Mouse (Mus musculus) intestine, postnatal 0 days (tissue): Measurements from ENCODE around the gene Arhgap8. TPM values are rescaled to one million over a fixed set of nuclear protein-coding genes. Genes with fewer than 3 reads are reported as not detected.

Experiments
- ATAC-seq: fragments of 200-750 bp; cut with Nextera tagmentation; 2 replicates; pipeline ENCODE4 v1.8.0; 2017; ENCODE audit warnings: mild to moderate bottlenecking, moderate TSS enrichment, moderate library complexity
- H3K27ac ChIP-seq: fragments of 300-500 bp; sonication (generic); 2 replicates; pipeline ENCODE4 v1.5.1; 2014; ENCODE audit warnings: mild to moderate bottlenecking, low read depth, low read length, moderate library complexity
- H3K27me3 ChIP-seq: fragments of 300-500 bp; sonication (generic); replicated peaks from 2 replicates; pipeline ENCODE4 v1.6.1; 2014; ENCODE audit warnings: low read length, mixed read lengths; ENCODE audit not compliant: control insufficient read depth, insufficient read depth
- H3K36me3 ChIP-seq: fragments of 300-500 bp; sonication (generic); 2 replicates; pipeline ENCODE4 v1.6.1; 2014; ENCODE audit warnings: mild to moderate bottlenecking, moderate library complexity; ENCODE audit not compliant: control insufficient read depth, insufficient read depth
- H3K4me1 ChIP-seq: fragments of 300-500 bp; sonication (generic); replicated peaks from 2 replicates; pipeline ENCODE4 v1.6.1; 2014; ENCODE audit warnings: antibody characterized with exemption, low read length, mixed read lengths; ENCODE audit not compliant: control insufficient read depth, insufficient read depth
- H3K4me2 ChIP-seq: fragments of 300-500 bp; sonication (generic); replicated peaks from 2 replicates; pipeline ENCODE4 v1.6.1; 2014; ENCODE audit warnings: low read depth, mild to moderate bottlenecking, moderate library complexity
- H3K4me3 ChIP-seq: fragments of 300-500 bp; sonication (generic); 2 replicates; pipeline ENCODE4 v1.5.1; 2014; ENCODE audit warnings: low read depth, low read length
- H3K9ac ChIP-seq: fragments of 300-500 bp; sonication (generic); 2 replicates; pipeline ENCODE4 v1.6.1; 2014; ENCODE audit warnings: mild to moderate bottlenecking, low read depth, low read length
- H3K9me3 ChIP-seq: fragments of 300-500 bp; sonication (generic); 2 replicates; pipeline ENCODE4 v1.6.1; 2016; ENCODE audit warnings: mixed run types; ENCODE audit not compliant: control insufficient read depth
- CTCF ChIP-seq: sonication (generic); IDR thresholded peaks from 2 replicates; pipeline ENCODE4 v1.5.1; 2016; ENCODE audit warnings: low read depth, mild to moderate bottlenecking, control low read depth, antibody characterized with exemption, moderate library complexity
- WGBS: fragments of 180-500 bp; shearing (Covaris S2); extraction: QIAGEN DNeasy Blood & Tissue Kit; methylation state at CpG from one replicate; pipeline ENCODE4 v1.1.7; 2014; 5-methylcytosine and 5-hydroxymethylcytosine counted together
- polyA plus RNA-seq: library from polyadenylated mRNA; unstranded; fragments of >200 nt; fragmentation: Nextera tagmentation; extraction: Ambion mirVana; gene quantifications from 2 replicates; pipeline ENCODE4 v1.2.1, GENCODE M21; 2015

The Arhgap8 gene
- polyA plus RNA-seq, 1 experiment from 2014 or later = 10.6 TPM

- H3K4me1 ChIP-seq = peaks cover 11% of the 10 kb centered on the region; the same call in 1 of the 2 replicates
- TF ChIP-seq CTCF = no peak
- no peak overlapping the region for H3K4me2 ChIP-seq
- ATAC-seq = peak; percentile 58
- no peak overlapping the region for H3K9ac ChIP-seq
- H3K27ac ChIP-seq = no peak overlapping the region
- 27% methylated on average over 4 of the region's 4 CpGs for WGBS
- no peaks in the 10 kb centered on the region for H3K9me3 ChIP-seq
- H3K4me3 ChIP-seq = no peak overlapping the region
- H3K36me3 ChIP-seq = no peaks in the 10 kb centered on the region
- H3K27me3 ChIP-seq = no peaks in the 10 kb centered on the region
Observed at GRCm38 (mm10) chr15:84724199-84724598, 4.3 kb downstream of the Arhgap8 start.

DNA sequence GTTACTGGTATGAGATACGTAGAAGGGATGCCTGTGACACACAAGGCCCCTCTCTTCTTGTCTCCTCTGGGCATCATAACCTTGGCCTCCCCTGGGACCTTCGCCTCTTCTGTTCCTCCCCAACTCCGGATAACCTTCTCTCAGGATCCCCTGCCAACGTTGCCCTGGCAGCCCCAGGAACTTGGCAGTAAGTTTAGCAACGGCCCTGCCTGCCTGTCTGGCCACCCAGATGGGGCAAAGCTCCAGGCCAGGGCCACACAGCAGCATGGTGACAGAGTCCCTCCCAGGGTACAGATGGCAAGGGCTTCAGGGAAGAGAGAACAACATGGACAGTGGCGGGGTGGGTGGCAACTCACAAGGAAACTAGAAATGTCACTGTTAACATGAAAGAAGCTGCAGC is 9.8 kb downstream of the Arhgap8 start:
- ATAC-seq = no peak
- H3K36me3 ChIP-seq = no peaks in the 10 kb centered on the region
- no peak overlapping the region for H3K27ac ChIP-seq
- H3K9me3 ChIP-seq = no peaks in the 10 kb centered on the region
- H3K4me3 ChIP-seq = no peak overlapping the region
- no peak overlapping the region for H3K4me2 ChIP-seq
- WGBS = 82% methylated on average over 6 of the region's 6 CpGs
- H3K27me3 ChIP-seq = no peaks in the 10 kb centered on the region
- no peak for TF ChIP-seq CTCF
- peaks cover 2% of the 10 kb centered on the region; the same call in 1 of the 2 replicates for H3K4me1 ChIP-seq
- H3K9ac ChIP-seq = no peak overlapping the region

GRCm38 (mm10) chr15:84730893-84731292 is 11.0 kb downstream of the Arhgap8 start:
- 13% methylated on average over 1 of the region's 1 CpGs for WGBS
- Histone ChIP-seq H3K4me1 (peaks cover under 1% of the 10 kb centered on the region; the same call in 1 of the 2 replicates), H3K27me3 (no peaks in the 10 kb centered on the region), H3K36me3 (no peaks in the 10 kb centered on the region), H3K9me3 (no peaks in the 10 kb centered on the region), H3K4me3 (no peak overlapping the region), H3K4me2 (no peak overlapping the region), H3K9ac (no peak overlapping the region), H3K27ac (no peak overlapping the region)
- ATAC-seq = peak; percentile 86
- no peak for TF ChIP-seq CTCF

- Histone ChIP-seq H3K4me3 (no peak overlapping the region), H3K9me3 (no peaks in the 10 kb centered on the region), H3K27ac (no peak overlapping the region), H3K4me1 (no peaks in the 10 kb centered on the region; the same call in 1 of the 2 replicates), H3K36me3 (no peaks in the 10 kb centered on the region), H3K4me2 (no peak overlapping the region), H3K9ac (no peak overlapping the region), H3K27me3 (no peaks in the 10 kb centered on the region)
- TF ChIP-seq CTCF = no peak
- no peak for ATAC-seq
- 73% methylated on average over 18 of the region's 18 CpGs for WGBS
Observed at GRCm38 (mm10) chr15:84731676-84732424, 12.0 kb downstream of the Arhgap8 start.

DNA sequence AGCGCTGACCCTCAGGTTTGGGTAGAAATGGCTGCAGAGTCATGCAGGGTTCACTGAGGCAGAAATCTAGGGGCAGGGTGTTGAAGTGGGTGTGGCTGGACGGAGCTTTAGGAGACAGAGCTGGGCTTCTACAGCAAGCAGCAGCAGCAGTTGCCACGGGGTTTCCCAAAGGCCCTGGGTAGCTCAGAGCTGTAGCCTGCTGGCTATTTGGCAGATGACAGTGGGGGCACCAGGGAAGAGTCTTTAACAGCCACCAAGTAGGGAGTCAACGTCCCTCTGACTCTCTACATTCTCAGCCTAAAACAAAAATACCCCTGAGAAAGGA is 12.5 kb downstream of the Arhgap8 start:
- no peak for ATAC-seq
- 66% methylated on average over 4 of the region's 4 CpGs for WGBS
- no peak overlapping the region for H3K9ac ChIP-seq
- H3K4me3 ChIP-seq = no peak overlapping the region
- H3K9me3 ChIP-seq = no peaks in the 10 kb centered on the region
- no peaks in the 10 kb centered on the region for H3K27me3 ChIP-seq
- no peak overlapping the region for H3K27ac ChIP-seq
- no peak overlapping the region for H3K4me2 ChIP-seq
- no peaks in the 10 kb centered on the region for H3K36me3 ChIP-seq
- H3K4me1 ChIP-seq = no peaks in the 10 kb centered on the region; the same call in 1 of the 2 replicates
- 0 out of 2 replicates have a peak, but pooled peaks have one; percentile 3 for TF ChIP-seq CTCF

GRCm38 (mm10) chr15:84736346-84736993 is 16.6 kb downstream of the Arhgap8 start:
- H3K27ac ChIP-seq = no peak overlapping the region
- H3K36me3 ChIP-seq = no peaks in the 10 kb centered on the region; the same call in 1 of the 2 replicates
- no peak overlapping the region for H3K9ac ChIP-seq
- TF ChIP-seq CTCF = no peak
- H3K27me3 ChIP-seq = no peaks in the 10 kb centered on the region
- no peak overlapping the region for H3K4me2 ChIP-seq
- H3K9me3 ChIP-seq = no peaks in the 10 kb centered on the region
- 75% methylated on average over 11 of the region's 11 CpGs for WGBS
- H3K4me3 ChIP-seq = no peak overlapping the region
- no peaks in the 10 kb centered on the region for H3K4me1 ChIP-seq
- no peak for ATAC-seq
